In the genomic region with DNA sequence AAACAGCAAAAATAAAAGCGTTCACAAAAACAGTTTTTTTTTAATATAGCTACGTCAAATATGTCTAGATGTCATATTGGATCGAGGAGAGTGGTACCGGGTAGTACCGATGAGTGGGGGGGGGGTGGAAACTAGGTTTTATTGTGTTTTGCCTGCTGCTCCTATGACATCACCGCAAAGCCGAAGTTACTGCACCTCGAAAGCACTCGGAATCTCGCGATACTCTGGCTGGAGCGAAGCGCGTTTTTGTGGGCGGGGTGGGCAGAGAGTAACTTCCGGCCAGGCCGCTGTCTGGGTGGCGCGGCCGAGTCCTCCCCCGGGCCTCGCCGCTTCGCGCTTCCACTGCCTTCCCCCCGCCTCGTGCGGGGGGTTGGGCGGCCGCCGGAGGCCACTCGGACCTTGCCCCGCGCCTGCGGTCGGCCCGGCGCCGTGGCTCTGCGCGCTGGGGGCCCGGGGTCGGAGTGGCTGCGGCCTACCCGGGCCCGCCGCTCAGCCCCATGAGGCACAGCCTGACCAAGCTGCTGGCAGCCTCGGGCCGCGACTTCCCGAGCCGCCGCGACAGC, we compare ENCODE assay signal across 8 mouse cellular contexts. TPM values are rescaled to one million over a fixed set of nuclear protein-coding genes. Genes with fewer than 3 reads are reported as not detected.
DNase-seq lines count a peak whose midpoint lies in the region; ATAC-seq lines count a peak whose summit lies in the region.

A gene (plus strand): TSS at position 212 of the 563 bp plus-strand sequence.

- peak; percentile 97 for DNase-seq in adipocyte (ENCODE audit: low spot score)
- DNase-seq in embryo, embryonic 10 days (ENCODE audit: low spot score) = peak; percentile 98
- DNase-seq in gastrocnemius, postnatal 10 days = peak; percentile 92
- peak; percentile 99 for DNase-seq in induced T-regulatory cell, adult 2 months (ENCODE audit: low read depth)
- DNase-seq in left cerebral cortex, adult 9 months (ENCODE audit: low spot score in 2 of 2) = peak; percentile 89 to 96
- DNase-seq in right cerebral cortex, postnatal 14 days = peak; percentile 94
- DNase-seq in urinary bladder, postnatal 36 days (ENCODE audit: low spot score in 2 of 2) = peak; percentile 90 to 95

- peak; percentile 88 for ATAC-seq in megakaryocyte progenitor cell, adult 5-6 weeks (replicated peaks; ENCODE audit: poor library complexity)

RNA-seq across cellular contexts. Expression of the gene that starts here (rescaled TPM):
- total RNA-seq in gastrocnemius, postnatal 10 days (2021) = 10 to 100 TPM; 20.0 to 30.5 TPM
- 104 and 106 TPM in 2 replicates for total RNA-seq in megakaryocyte progenitor cell, adult 5-6 weeks (2015)
- 55.0 and 76.4 TPM in 2 replicates for total RNA-seq in megakaryocyte progenitor cell, adult 5-6 weeks (2017)

Comparison
In these comparisons a context has a peak if more than half of its experiments do, and no peak if none do; other contexts are left out.
1. Peak in every context shown above with its lines: DNase-seq and ATAC-seq.